Comparison of ENCODE assay signal across 10 mouse cellular contexts in the genomic region with DNA sequence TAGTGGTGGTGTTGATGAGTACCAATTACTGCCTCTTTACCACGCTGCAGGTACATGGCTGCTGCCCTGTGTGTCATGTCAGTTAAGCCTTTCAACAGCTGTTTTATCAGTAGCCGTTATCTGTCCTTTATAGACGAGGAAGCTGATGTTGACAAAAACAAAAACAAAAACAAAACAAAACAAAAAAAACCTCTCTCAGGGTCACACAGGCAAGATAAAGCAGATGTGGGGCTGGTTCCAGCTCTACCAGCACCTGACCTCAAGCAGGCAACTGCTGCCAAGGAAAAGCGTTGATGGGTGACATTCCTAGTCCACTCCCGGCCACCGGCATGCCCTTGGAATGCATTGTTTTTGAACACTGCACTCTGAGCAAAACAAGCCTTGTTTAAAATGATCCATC.
DNase-seq lines count a peak whose midpoint lies in the region; ATAC-seq and TF ChIP-seq lines count a peak whose summit lies in the region.
"Had no signal": no experiment of that assay in that cellular context is flagged by ENCODE, and none has a peak within 500 bp of the region (broad histone marks: within the 10 kb centered on the region; RNA-seq: fewer than 3 reads in every experiment).

No protein-coding gene starts in this region.

- 48% methylated on average over 6 of the region's 6 CpGs for WGBS in liver, postnatal 0 days (ENCODE audit: insufficient replicate concordance)
- WGBS in forebrain, embryonic 10.5 days, result 76% methylated on average over 6 of the region's 6 CpGs

- H3K27me3 ChIP-seq in E14TG2a.4 (ENCODE audit: insufficient read depth, low read length), result no peaks in the 10 kb centered on the region
- no peaks in the 10 kb centered on the region for H3K27me3 ChIP-seq in liver, postnatal 0 days (ENCODE audit: insufficient read depth, low read length)
- H3K27me3 ChIP-seq in forebrain, embryonic 10.5 days (ENCODE audit: poor library complexity, severe bottlenecking), result no peaks in the 10 kb centered on the region
- H3K27me3 ChIP-seq: liver, embryonic 13.5 days had no signal

- TF ChIP-seq CTCF in E14TG2a.4 (conservative IDR thresholded peaks at IDR 0.05; ENCODE audit: low read length), result no peak
- TF ChIP-seq CTCF in liver, postnatal 0 days (IDR thresholded peaks at IDR 0.05; ENCODE audit: low read depth), result no peak

- ATAC-seq in liver, postnatal 0 days, result 0 out of 2 replicates have a peak, but pooled peaks have one; percentile 18

- TF ChIP-seq EP300 in liver, postnatal 0 days (IDR thresholded peaks at IDR 0.05; ENCODE audit: low read depth), result no peak

- no peaks in the 10 kb centered on the region for H3K9me3 ChIP-seq in E14TG2a.4 (ENCODE audit: low read length)
- H3K9me3 ChIP-seq in liver, postnatal 0 days (ENCODE audit: low read length), result no peaks in the 10 kb centered on the region
- H3K9me3 ChIP-seq in forebrain, embryonic 10.5 days, result no peaks in the 10 kb centered on the region
- H3K9me3 ChIP-seq: liver, embryonic 13.5 days had no signal

- H3K4me2 ChIP-seq in liver, postnatal 0 days (ENCODE audit: low read depth, low read length), result peak overlapping the region; percentile 34

- no peak overlapping the region for H3K9ac ChIP-seq in liver, postnatal 0 days (replicated peaks)
- H3K9ac ChIP-seq: liver, embryonic 13.5 days had no signal

- 0 out of 2 replicates have a peak overlapping the region, but pooled peaks have one; percentile 3 for H3K4me3 ChIP-seq in E14TG2a.4 (replicated peaks; ENCODE audit: low read length)
- H3K4me3 ChIP-seq in liver, postnatal 0 days (ENCODE audit: low read depth, low read length), result no peak overlapping the region
- no peak overlapping the region for H3K4me3 ChIP-seq in forebrain, embryonic 10.5 days
- H3K4me3 ChIP-seq: erythroblast, embryonic 14.5 days; liver, embryonic 13.5 days had no signal

- H3K4me1 ChIP-seq in E14TG2a.4 (replicated peaks; ENCODE audit: low read depth, low read length), result peaks cover 49% of the 10 kb centered on the region
- peaks cover 43% of the 10 kb centered on the region for H3K4me1 ChIP-seq in liver, postnatal 0 days (ENCODE audit: insufficient read depth)
- peaks cover 39% of the 10 kb centered on the region for H3K4me1 ChIP-seq in forebrain, embryonic 10.5 days

- no peaks in the 10 kb centered on the region for H3K36me3 ChIP-seq in E14TG2a.4 (ENCODE audit: insufficient read depth, low read length)
- no peaks in the 10 kb centered on the region for H3K36me3 ChIP-seq in liver, postnatal 0 days (replicated peaks; ENCODE audit: insufficient read depth, low read length)
- no peaks in the 10 kb centered on the region for H3K36me3 ChIP-seq in forebrain, embryonic 10.5 days (replicated peaks)
- H3K36me3 ChIP-seq: liver, embryonic 13.5 days had no signal

- H3K27ac ChIP-seq in liver, postnatal 0 days (ENCODE audit: low read depth), result peak overlapping the region; percentile 13; the same call in 1 of the 2 replicates
- H3K27ac ChIP-seq in forebrain, embryonic 10.5 days, result no peak overlapping the region

- DNase-seq in adrenal gland, postnatal 10 days, result peak; percentile 65
- DNase-seq in heart, postnatal 14 days, result peak; percentile 36 to 64
- DNase-seq in liver, postnatal 0 days, result no peak
- no peak for DNase-seq in B cell, adult 2 months
- DNase-seq in embryo, embryonic 11 days, result no peak
- no peak for DNase-seq in forebrain, embryonic 10.5 days (ENCODE audit: extremely low spot score, low spot score)
- no peak for DNase-seq in gastrocnemius, postnatal 36 days
- DNase-seq: liver, embryonic 13.5 days had no signal

- intact Hi-C loops in heart, postnatal 14 days (cut with DNase I), result loop anchor here (5.0 kb wide), 1 partner anchor 60 kb away; no protein-coding TSS in a partner anchor
- intact Hi-C loops in gastrocnemius, postnatal 36 days (cut with DNase I), result no loop called here

Comparison
In these comparisons a context has a peak if more than half of its experiments do, and no peak if none do; other contexts are left out.
1. DNase-seq: peak in adrenal gland, postnatal 10 days (single experiment) and heart, postnatal 14 days (2 of 2); none in liver, postnatal 0 days (single experiment), B cell, adult 2 months (0 of 2), embryo, embryonic 11 days (single experiment), forebrain, embryonic 10.5 days (single experiment) and gastrocnemius, postnatal 36 days (0 of 2).